Mouse (Mus musculus) midbrain, embryonic 13.5 days (tissue): ENCODE data around the gene Tbx6. TPM values are rescaled to one million over a fixed set of nuclear protein-coding genes. Genes with fewer than 3 reads are reported as not detected.

Experiments
- ATAC-seq: fragments of 200-750 bp; cut with Nextera tagmentation; 2 replicates; pipeline ENCODE4 v1.8.0; 2017; ENCODE audit warnings: mild to moderate bottlenecking, moderate TSS enrichment, moderate library complexity
- H3K27ac ChIP-seq: fragments of 300-500 bp; sonication (generic); 2 replicates; pipeline ENCODE4 v1.5.1; 2015; ENCODE audit warnings: inconsistent platforms, mild to moderate bottlenecking, moderate library complexity
- H3K27me3 ChIP-seq: fragments of 300-500 bp; sonication (generic); 2 replicates; pipeline ENCODE4 v1.6.1; 2015; ENCODE audit warnings: mild to moderate bottlenecking, inconsistent platforms
- H3K36me3 ChIP-seq: fragments of 300-500 bp; sonication (generic); 2 replicates; pipeline ENCODE4 v1.6.1; 2015; ENCODE audit warnings: mild to moderate bottlenecking, inconsistent platforms
- H3K4me1 ChIP-seq: fragments of 300-500 bp; sonication (generic); replicated peaks from 2 replicates; pipeline ENCODE4 v1.6.1; 2015; ENCODE audit warnings: inconsistent platforms
- H3K4me2 ChIP-seq: fragments of 300-500 bp; sonication (generic); replicated peaks from 2 replicates; pipeline ENCODE4 v1.6.1; 2015; ENCODE audit warnings: moderate library complexity, mild to moderate bottlenecking, inconsistent platforms
- H3K4me3 ChIP-seq: fragments of 300-500 bp; sonication (generic); replicated peaks from 2 replicates; pipeline ENCODE4 v1.5.1; 2015; ENCODE audit warnings: mild to moderate bottlenecking, inconsistent platforms
- H3K9ac ChIP-seq: fragments of 300-500 bp; sonication (generic); replicated peaks from 2 replicates; pipeline ENCODE4 v1.6.1; 2015; ENCODE audit warnings: mild to moderate bottlenecking, inconsistent platforms
- H3K9me3 ChIP-seq: fragments of 300-500 bp; sonication (generic); 2 replicates; pipeline ENCODE4 v1.6.1; 2016; ENCODE audit warnings: mild to moderate bottlenecking, inconsistent platforms
- WGBS: fragments of 180-500 bp; shearing (Covaris S2); methylation state at CpG from one replicate; pipeline ENCODE4 v1.1.7; 2015; 5-methylcytosine and 5-hydroxymethylcytosine counted together
- polyA plus RNA-seq: library from polyadenylated mRNA; unstranded; fragments of >200 nt; fragmentation: Nextera tagmentation; extraction: Ambion mirVana; gene quantifications from 2 replicates; pipeline ENCODE4 v1.2.1, GENCODE M21; 2015

The Tbx6 gene
- polyA plus RNA-seq, 1 experiment from 2014 or later, result 0.36 TPM

DNA sequence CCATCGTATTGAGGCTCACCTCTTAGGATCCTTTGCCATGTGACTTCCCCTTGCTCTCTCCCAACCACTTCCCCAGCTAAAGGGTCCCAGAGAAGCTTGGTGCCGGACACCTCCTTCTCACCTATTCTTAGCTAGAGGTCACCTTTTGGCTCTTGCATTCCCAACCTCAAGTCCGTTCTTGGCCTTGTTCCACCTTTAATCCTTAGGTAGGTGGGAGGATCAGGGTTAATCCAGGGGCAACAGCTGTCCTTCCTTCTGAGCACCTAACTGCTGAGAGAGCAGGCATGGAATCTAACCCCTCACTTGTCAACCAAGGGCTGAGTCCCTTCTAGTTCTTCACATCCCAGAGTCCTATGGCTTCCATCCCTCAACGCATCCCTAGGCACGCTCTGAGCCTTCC lies 44.7 kb downstream of the Tbx6 start:
- Histone ChIP-seq H3K36me3 (peaks cover 30% of the 10 kb centered on the region), H3K4me3 (no peak overlapping the region), H3K27me3 (no peaks in the 10 kb centered on the region), H3K27ac (no peak overlapping the region), H3K4me2 (peak overlapping the region; percentile 54), H3K9me3 (no peaks in the 10 kb centered on the region), H3K4me1 (peaks cover 65% of the 10 kb centered on the region), H3K9ac (peak overlapping the region; percentile 50)
- ATAC-seq, result no peak
- WGBS, result 77% methylated on average over 5 of the region's 5 CpGs

- peaks cover 34% of the 10 kb centered on the region for H3K4me1 ChIP-seq
- peak within 1 kb of the TSS; percentile 45; the same call in 1 of the 2 replicates for H3K27ac ChIP-seq
- no peaks in the 10 kb centered on the region for H3K27me3 ChIP-seq
- H3K4me2 ChIP-seq, result peak within 1 kb of the TSS; percentile 59
- no peaks in the 10 kb centered on the region for H3K9me3 ChIP-seq
- 0 out of 2 replicates have a peak, but pooled peaks have one; percentile 28 for ATAC-seq
- H3K36me3 ChIP-seq, result peaks cover 27% of the 10 kb centered on the region
- peak within 1 kb of the TSS; percentile 25 for H3K9ac ChIP-seq
- peak within 1 kb of the TSS; percentile 33 for H3K4me3 ChIP-seq
- WGBS, result 60% methylated on average over 5 of the region's 5 CpGs
Observed at GRCm38 (mm10) chr7:126831539-126831938, 50.3 kb downstream of the Tbx6 start, which contains the start of gene 4930451I11Rik. Gene 4930451I11Rik (minus strand): TSS chr7:126831639.

DNA sequence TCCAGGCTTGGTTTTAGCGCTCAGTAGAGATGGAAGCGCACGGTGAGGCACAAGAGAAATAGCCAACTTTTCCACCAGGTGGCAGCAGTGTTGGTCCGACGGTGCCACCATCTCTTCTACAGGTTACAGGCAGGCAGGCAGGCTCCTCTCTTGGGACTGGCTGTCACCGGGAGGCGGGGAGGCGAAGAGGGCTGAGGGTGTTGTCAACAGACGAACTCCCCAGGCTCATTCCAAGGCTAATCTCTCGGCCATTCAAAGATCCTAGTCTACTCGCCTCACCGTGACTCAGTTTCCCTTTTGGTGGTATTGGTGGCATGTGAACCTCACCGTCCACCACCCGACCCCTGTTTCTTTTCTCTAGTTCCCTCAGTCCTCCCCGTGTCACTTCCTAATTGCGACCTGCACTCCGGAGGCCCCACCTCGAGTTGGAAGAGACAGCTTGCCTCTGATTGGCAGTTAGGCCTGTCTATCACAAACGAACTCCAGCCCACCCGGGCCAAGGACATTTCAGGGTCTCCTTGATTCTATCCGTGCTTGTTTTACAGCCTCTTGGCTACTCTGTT lies 50.8 kb downstream of the Tbx6 start:
- H3K4me1 ChIP-seq, result peaks cover 28% of the 10 kb centered on the region
- H3K27ac ChIP-seq, result peak overlapping the region; percentile 45; the same call in 1 of the 2 replicates
- H3K9me3 ChIP-seq, result no peaks in the 10 kb centered on the region
- H3K9ac ChIP-seq, result peak overlapping the region; percentile 25
- H3K27me3 ChIP-seq, result no peaks in the 10 kb centered on the region
- peak overlapping the region; percentile 59 for H3K4me2 ChIP-seq
- ATAC-seq, result peak; percentile 89
- peaks cover 23% of the 10 kb centered on the region for H3K36me3 ChIP-seq
- H3K4me3 ChIP-seq, result peak overlapping the region; percentile 33
- WGBS, result under 1% methylated on average over 21 of the region's 21 CpGs

GRCm38 (mm10) chr7:126833294-126833693 lies 52.0 kb downstream of the Tbx6 start:
- Histone ChIP-seq H3K27ac (no peak overlapping the region), H3K9me3 (no peaks in the 10 kb centered on the region), H3K4me1 (peaks cover 21% of the 10 kb centered on the region), H3K27me3 (no peaks in the 10 kb centered on the region), H3K36me3 (peaks cover 15% of the 10 kb centered on the region), H3K9ac (no peak overlapping the region), H3K4me3 (no peak overlapping the region), H3K4me2 (no peak overlapping the region)
- no peak for ATAC-seq
- 95% methylated on average over 1 of the region's 1 CpGs for WGBS

Other genes starting within 250 kb of the Tbx6 start
- gene Eif3c, start 215.1 kb upstream of the Tbx6 start, polyA plus RNA-seq, result 207 and 213 TPM in 2 replicates
- 0.21 and 0.69 TPM in 2 replicates for gene Apobr, start 196.5 kb upstream of the Tbx6 start, polyA plus RNA-seq
- 27.7 and 28.8 TPM in 2 replicates for gene Cln3, start 195.7 kb upstream of the Tbx6 start, polyA plus RNA-seq
- gene Il27, start 186.5 kb upstream of the Tbx6 start, polyA plus RNA-seq, result not detected in 2 replicates
- 4.8 and 7.6 TPM in 2 replicates for gene Nupr1, start 150.6 kb upstream of the Tbx6 start, polyA plus RNA-seq
- gene Sgf29, start 132.2 kb upstream of the Tbx6 start, polyA plus RNA-seq, result 54.5 and 57.0 TPM in 2 replicates
- gene Sult1a1, start 105.1 kb upstream of the Tbx6 start, polyA plus RNA-seq, result 0.93 and 1.9 TPM in 2 replicates
- gene Bola2, start 86.1 kb upstream of the Tbx6 start, polyA plus RNA-seq, result 141 and 158 TPM in 2 replicates
- 21.0 and 21.1 TPM in 2 replicates for gene Slx1b, start 85.7 kb upstream of the Tbx6 start, polyA plus RNA-seq
- 96.3 and 101 TPM in 2 replicates for gene Coro1a, start 73.7 kb upstream of the Tbx6 start, polyA plus RNA-seq
- 78.8 and 80.7 TPM in 2 replicates for gene Mapk3, start 21.9 kb upstream of the Tbx6 start, polyA plus RNA-seq
- 2.5 and 2.9 TPM in 2 replicates for gene Gdpd3, start 15.1 kb upstream of the Tbx6 start, polyA plus RNA-seq
- 163 and 180 TPM in 2 replicates for gene Ypel3, start 4.5 kb upstream of the Tbx6 start, polyA plus RNA-seq
- gene Ppp4c, start 11.0 kb downstream of the Tbx6 start, polyA plus RNA-seq, result 224 and 241 TPM in 2 replicates
- 48.3 and 52.6 TPM in 2 replicates for gene Fam57b, start 16.2 kb downstream of the Tbx6 start, polyA plus RNA-seq
- gene 4930451I11Rik, start 50.2 kb downstream of the Tbx6 start, polyA plus RNA-seq, result not detected in 2 replicates
- 5.3 and 8.5 TPM in 2 replicates for gene Doc2a, start 65.9 kb downstream of the Tbx6 start, polyA plus RNA-seq
- gene Hirip3, start 80.5 kb downstream of the Tbx6 start, polyA plus RNA-seq, result 26.8 and 28.5 TPM in 2 replicates
- gene Ino80e, start 80.9 kb downstream of the Tbx6 start, polyA plus RNA-seq, result 84.3 and 88.8 TPM in 2 replicates
- gene Taok2, start 103.2 kb downstream of the Tbx6 start, polyA plus RNA-seq, result 61.4 and 63.1 TPM in 2 replicates
- gene Tmem219, start 141.4 kb downstream of the Tbx6 start, polyA plus RNA-seq, result 33.2 and 35.0 TPM in 2 replicates
- 84.3 and 85.7 TPM in 2 replicates for gene Kctd13, start 147.4 kb downstream of the Tbx6 start, polyA plus RNA-seq
- gene Asphd1, start 168.1 kb downstream of the Tbx6 start, polyA plus RNA-seq, result 5.5 and 5.8 TPM in 2 replicates
- 34.9 and 35.3 TPM in 2 replicates for gene Sez6l2, start 169.1 kb downstream of the Tbx6 start, polyA plus RNA-seq
- 101 and 108 TPM in 2 replicates for gene Cdipt, start 194.4 kb downstream of the Tbx6 start, polyA plus RNA-seq
- gene Cdiptos, start 194.6 kb downstream of the Tbx6 start, polyA plus RNA-seq, result 0.72 and 0.85 TPM in 2 replicates
- gene Mvp, start 233.1 kb downstream of the Tbx6 start, polyA plus RNA-seq, result 3.0 and 3.7 TPM in 2 replicates
- 0.30 TPM in 1 of 2 replicates, not detected in the other for gene Pagr1b, start 235.0 kb downstream of the Tbx6 start, polyA plus RNA-seq
- gene Pagr1a, start 235.9 kb downstream of the Tbx6 start, polyA plus RNA-seq, result 39.8 and 40.8 TPM in 2 replicates
- 72.0 and 73.9 TPM in 2 replicates for gene Gm42742, start 239.6 kb downstream of the Tbx6 start, polyA plus RNA-seq
- gene Prrt2, start 239.7 kb downstream of the Tbx6 start, polyA plus RNA-seq, result 10.8 and 11.9 TPM in 2 replicates
- 58.2 and 72.5 TPM in 2 replicates for gene Maz, start 245.6 kb downstream of the Tbx6 start, polyA plus RNA-seq